Mouse (Mus musculus) c-Kit-negative CD71-positive TER-119-positive erythroid progenitor cells, embryonic 14.5 days (primary cell): ENCODE measurements around the gene Gm44502.

ENCODE experiments used
- DNase-seq: peaks from one replicate; pipeline ENCODE4 v3.0.0-alpha.2; 2013; ENCODE audit warnings: low read depth, low spot score

Gm44502 gene

GRCm38 (mm10) chr15:89399716-89400115 is 29.8 kb downstream of the Gm44502 start:
- DNase-seq, result no peak

- DNase-seq, result no peak
Observed at GRCm38 (mm10) chr15:89398146-89398545, 31.4 kb downstream of the Gm44502 start.

- no peak for DNase-seq
Observed at GRCm38 (mm10) chr15:89396883-89397282, 32.6 kb downstream of the Gm44502 start.

- no peak for DNase-seq
Observed at GRCm38 (mm10) chr15:89390081-89390480, 39.4 kb downstream of the Gm44502 start.

- DNase-seq, result no peak
Observed at GRCm38 (mm10) chr15:89387127-89387526, 42.4 kb downstream of the Gm44502 start.

DNA sequence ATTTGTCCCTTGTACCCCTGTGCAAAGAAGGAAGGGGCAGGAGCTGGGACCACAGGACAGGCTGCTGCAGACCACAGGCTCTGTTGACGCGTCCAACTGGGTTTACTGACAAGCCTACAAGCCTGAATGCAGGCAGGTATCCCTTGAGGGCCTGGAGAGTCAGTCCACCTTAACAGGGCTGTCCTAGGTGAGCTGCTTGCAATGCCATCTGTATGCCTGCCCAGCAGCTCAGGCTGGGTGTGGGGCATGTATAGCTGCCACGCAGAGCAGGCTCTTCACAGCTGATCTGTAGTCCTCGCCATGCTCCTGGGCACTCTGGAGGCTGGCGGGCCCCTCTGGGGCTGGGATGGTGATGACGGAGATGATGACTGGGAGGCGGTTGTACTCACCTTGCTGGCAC is 44.9 kb downstream of the Gm44502 start, which contains the start of gene Klhdc7b:
Klhdc7b (plus strand) TSS at position 301 of the 400 bp plus-strand sequence.
- DNase-seq, result no peak

GRCm38 (mm10) chr15:89379429-89379828 is 50.1 kb downstream of the Gm44502 start:
- DNase-seq, result no peak

DNA sequence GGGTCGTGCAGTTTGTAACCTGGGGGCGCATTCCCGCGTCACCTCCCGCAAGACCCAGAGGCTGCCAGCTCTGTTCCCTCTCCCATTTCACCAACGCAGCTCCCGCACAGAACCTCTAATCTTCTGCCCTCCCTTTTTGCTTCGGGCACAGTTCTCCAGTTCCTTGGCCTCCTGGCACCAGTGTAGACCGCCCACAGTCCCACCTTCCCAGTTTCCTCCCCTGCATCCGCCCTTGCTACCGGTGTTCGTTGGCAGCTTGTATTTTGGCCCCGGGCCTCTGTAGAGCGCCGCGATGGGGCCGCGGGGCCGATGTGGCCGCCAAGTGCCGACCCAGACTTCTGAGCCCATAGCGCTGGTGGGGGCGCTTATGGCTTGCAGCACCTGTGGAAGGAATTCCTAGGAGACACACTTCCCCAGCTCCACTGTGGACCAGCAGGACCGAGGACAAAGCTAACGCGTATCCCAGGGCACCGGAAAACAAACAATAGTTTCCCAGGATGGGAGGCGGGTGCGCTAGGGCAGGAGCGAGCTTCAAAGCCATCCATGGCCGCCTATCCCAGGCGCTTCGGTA is 50.6 kb downstream of the Gm44502 start, which contains the start of gene Odf3b:
Odf3b (minus strand) TSS at position 452 of the 571 bp plus-strand sequence.
- DNase-seq, result no peak

- no peak for DNase-seq
Observed at GRCm38 (mm10) chr15:89377938-89378828, 51.3 kb downstream of the Gm44502 start.

- no peak for DNase-seq
Observed at GRCm38 (mm10) chr15:89377362-89377761, 52.1 kb downstream of the Gm44502 start.

DNA sequence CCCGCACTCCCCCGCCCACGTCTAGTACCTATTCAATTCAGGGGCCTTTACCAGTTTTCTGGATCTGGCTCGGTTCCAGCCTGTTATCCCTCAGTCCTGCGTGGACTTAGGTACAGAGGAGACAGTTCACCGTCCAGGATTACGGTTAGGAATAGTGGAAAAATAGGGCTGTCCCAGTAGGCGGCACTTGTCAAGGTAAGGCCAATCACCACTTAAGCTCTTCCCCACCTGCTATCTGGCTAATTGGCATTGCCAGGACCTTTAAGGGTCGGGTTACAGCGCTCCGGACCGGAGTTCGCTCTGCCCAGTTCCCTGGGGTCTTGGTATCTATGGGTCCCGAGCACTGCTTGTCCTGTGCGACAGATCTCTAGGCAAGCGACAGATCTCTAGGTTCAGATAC is 52.5 kb downstream of the Gm44502 start, which contains the start of gene Tymp:
Tymp (minus strand) TSS at position 83 of the 400 bp plus-strand sequence.
- no peak for DNase-seq

- DNase-seq, result no peak
Observed at GRCm38 (mm10) chr15:89376040-89376439, 53.5 kb downstream of the Gm44502 start.

- no peak for DNase-seq
Observed at GRCm38 (mm10) chr15:89374801-89375534, 54.5 kb downstream of the Gm44502 start.

GRCm38 (mm10) chr15:89374340-89374739 is 55.2 kb downstream of the Gm44502 start:
- no peak for DNase-seq

GRCm38 (mm10) chr15:89373762-89374248 is 55.7 kb downstream of the Gm44502 start, which contains the start of gene Sco2:
TSS of gene Sco2 (minus strand) at chr15:89373846.
- peak; percentile 76 for DNase-seq

DNA sequence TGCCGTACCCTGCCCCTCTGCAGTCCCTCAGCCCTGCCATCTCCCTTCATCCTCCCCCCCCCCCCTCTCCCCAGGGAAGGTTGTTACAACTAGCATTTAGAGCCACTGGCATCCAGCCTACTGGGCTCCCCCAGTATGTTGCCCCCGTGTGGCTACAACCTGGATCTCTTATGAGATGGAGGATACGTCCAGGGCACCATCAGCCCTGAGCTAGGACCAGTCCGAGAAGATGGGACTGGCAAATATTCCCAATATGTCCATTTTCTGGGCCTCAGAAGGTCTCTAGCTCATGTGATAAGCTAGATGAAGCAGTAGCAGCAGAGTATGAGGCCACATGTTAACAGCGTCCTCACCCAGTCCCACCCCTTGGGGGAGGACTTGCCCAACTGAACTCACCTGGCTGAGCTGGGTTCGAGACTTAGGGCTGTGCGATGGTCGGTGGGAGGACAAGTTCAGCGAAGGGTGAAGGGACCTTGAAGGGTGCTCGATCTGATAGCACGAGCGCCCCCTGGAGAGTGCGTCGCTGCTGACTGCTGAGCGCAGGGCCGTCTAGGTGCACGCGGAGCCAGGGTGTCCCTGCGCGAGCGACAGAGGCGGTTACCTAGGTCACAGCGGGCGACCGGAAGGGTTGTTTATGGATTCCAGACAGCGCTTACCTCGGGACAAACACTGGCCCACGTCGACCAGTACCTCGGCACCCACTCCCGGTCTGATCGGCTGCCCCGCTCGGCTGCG is 56.3 kb downstream of the Gm44502 start:
- peak; percentile 68 for DNase-seq

DNA sequence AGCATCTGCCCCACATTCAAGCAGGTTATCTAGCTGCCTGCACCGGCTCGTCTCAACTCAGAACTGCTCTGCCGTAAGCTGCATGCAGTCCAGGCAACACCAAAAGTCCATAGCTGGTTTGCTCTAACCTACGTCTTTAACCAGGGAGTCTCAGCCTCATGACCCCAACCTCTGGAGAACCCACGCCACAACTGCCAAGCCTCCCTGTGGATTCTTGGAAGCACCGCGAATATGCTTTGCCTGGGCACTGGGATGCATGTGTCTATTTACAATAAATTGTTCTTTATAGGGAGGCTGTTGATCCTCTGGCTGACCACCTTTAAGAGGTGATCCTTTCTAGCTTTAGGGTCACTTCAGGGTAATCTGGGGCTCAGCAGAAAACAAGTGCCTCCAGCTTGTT is 57.0 kb downstream of the Gm44502 start:
- no peak for DNase-seq

DNA sequence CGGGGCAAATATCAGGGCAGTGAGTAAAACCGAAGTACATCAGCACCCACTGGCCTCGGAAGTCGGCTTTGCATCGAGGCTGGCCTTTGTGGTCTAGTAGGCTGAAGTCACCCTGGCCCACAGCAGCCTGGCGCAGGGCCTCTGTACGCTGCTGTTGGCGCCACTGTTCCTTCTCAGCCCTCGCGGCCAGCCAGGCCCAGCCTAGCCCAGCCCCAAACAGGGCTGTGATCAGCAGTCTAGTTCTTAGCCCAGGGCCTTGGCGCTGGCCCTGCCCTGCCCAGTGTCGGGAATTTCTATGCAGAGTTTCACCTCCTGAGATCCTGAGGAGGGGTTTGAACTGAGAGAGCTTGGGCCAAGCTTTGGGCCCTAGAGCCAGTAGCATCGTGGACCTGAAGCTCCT is 57.4 kb downstream of the Gm44502 start:
- DNase-seq, result no peak
